Mouse (Mus musculus) lung, postnatal 36 days (tissue): ENCODE results near the gene Zfp511.

Experiments used
- DNase-seq: peaks from one replicate; pipeline ENCODE4 v3.0.0; 2022; ENCODE audit warnings: mixed read lengths

Gene Zfp511

GRCm38 (mm10) chr7:140036281-140037170 is at the start of gene Zfp511, which contains the start of gene Tubgcp2:
Zfp511 (plus strand) TSS chr7:140036391.
Tubgcp2 (minus strand) TSS chr7:140036669.
- DNase-seq: peak; percentile 98

GRCm38 (mm10) chr7:139988272-139988671 is 47.9 kb upstream of the Zfp511 start:
- no peak for DNase-seq

DNA sequence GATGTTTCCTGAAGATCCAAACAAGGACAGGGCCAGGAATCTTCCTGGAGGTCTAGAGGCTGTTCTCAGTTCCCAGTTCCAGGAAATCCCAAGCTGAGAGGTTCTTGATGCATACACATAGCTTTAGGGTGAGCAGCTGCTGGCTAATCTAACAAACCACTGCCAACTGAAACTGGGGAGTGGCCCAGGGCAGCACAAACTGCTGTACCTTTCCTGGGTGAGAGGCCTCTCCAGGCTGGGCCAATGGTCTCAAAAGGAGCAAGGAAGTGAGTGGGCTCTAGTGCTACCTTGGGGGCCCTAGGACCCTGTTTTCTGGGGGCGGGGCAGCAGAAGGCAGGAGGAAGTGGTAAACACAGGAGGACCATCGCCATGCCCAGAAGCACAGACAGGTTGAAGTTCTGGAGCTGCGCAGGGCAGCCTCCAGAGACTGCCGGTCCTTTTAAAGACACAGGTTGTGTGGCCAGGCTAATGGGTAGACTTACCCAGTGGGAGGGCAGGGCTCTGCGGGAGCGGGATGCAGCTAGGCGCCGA is 45.3 kb upstream of the Zfp511 start:
- DNase-seq: no peak

DNA sequence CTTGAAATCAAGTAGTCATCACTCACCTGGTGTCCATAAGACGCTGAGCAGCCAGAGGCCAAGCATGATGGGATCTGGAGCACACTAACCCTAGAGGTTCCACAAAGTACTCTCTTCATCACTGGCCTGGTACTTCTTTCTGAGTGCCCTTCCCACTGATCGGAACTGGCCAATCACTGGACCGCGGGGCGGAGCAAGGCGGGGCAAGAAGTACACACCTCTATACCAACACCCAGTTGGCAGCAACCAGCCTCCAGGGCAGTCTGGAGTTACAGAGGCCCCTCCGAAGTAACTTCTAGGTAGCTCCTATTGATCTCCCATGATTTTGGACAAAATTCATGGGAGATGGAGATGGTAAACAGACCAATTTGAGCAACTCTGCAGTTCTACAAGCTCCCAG is 43.8 kb upstream of the Zfp511 start, which contains the start of gene Adam8:
Gene Adam8, minus strand, starts transcription at position 157 of the 400 bp plus-strand sequence.
- DNase-seq: peak; percentile 67

- no peak for DNase-seq
Measured at GRCm38 (mm10) chr7:139993532-139993931, 42.7 kb upstream of the Zfp511 start.

- no peak for DNase-seq
Measured at GRCm38 (mm10) chr7:139994202-139994601, 42.0 kb upstream of the Zfp511 start.

GRCm38 (mm10) chr7:139994676-139995075 is 41.5 kb upstream of the Zfp511 start:
- peak; percentile 78 for DNase-seq

GRCm38 (mm10) chr7:139998691-139999350 is 37.4 kb upstream of the Zfp511 start:
- no peak for DNase-seq

- DNase-seq: no peak
Measured at GRCm38 (mm10) chr7:140001086-140001740, 35.0 kb upstream of the Zfp511 start.

DNA sequence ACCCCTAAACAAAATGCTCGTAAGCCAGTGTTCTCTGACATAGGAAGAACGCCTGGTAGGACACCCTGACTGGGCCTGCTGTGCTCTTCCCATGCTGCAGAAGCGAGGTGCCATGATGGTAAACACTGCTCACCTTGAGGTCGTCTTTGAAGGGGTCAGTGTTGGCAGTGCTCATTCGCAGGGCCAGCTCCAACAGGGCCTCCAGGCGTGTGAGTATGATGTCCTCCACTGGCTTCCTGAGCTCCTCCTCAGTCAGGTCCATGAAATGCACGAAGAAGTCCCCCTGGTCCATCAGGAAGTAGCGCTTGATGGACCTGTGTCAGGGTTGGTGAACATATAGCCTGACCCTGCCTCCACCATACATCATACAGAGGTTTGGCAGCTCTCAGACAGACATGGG is 31.5 kb upstream of the Zfp511 start:
- no peak for DNase-seq

DNA sequence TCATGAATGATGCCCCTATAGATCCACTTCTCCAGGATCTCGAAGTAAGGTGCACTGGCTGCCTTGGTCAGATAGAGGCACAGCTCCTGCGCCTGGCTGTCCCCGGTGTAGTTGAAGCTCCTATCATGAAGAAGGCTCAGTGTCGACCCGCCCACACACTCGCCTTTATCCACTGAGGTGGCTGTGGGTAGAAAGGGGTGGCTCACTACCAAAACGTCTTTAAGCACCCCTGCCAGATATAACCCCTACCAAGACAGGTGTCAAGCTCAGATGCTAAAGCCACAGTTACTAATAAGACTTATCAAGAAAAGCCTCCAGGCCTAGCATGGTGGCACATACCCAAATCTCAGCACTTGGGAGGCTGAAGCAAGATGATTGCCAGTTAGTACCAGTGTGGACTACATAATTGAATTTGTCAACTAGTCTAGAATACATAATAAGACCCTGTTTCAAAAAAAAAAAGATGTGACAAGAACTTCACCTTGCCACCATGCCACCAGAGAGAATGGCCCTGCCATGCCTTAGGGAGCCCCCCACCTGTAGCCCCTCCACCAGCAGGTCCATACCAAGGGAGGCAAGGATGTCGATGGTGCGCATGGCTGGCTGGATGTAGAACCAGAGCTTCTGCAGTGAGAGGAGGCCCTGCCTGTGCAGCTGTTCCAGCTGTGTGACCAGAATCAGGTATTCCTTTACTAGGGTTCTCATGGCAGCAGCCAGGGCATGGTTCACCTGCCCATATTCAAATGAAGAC is 29.2 kb upstream of the Zfp511 start:
- DNase-seq: no peak

DNA sequence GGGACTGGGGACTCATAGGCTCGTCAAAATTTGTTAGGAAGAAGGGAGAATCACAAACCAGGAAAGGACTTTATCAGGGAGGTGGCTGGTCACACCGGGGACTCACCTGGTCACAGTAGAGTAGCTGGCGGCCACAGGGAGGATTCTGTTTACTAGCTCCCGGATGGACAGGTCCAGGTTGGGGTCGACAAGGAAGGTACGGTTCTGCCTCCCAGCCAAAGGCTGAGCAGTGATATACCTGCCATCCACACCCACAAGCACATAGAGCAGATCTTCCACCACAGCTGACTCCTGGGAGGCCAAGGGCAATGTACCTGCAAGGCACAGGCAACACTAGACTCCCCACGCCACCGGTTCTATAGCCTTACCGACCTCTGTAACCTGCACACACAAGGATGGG is 28.4 kb upstream of the Zfp511 start:
- no peak for DNase-seq

DNA sequence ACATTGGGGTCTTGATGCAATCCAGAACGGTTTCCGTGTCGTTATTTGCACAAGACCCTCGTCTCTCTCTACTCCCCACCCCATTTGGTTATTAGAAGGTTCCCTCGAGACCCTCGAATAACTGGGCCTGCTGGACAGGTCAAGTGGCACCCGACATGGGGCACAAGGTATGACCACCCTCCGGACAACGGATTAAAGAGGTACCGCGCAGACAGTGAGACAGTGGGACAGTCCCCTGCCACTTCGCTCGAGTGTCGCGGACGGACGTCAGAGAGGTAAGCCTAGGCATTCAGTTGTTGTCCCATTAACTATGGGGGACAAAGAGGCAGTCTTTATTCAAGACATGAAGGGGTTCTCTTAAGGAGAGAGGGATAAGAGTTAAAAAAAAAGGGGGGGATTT is 24.9 kb upstream of the Zfp511 start:
- DNase-seq: no peak

- DNase-seq: no peak
Measured at GRCm38 (mm10) chr7:140031771-140032170, 4.4 kb upstream of the Zfp511 start.

DNA sequence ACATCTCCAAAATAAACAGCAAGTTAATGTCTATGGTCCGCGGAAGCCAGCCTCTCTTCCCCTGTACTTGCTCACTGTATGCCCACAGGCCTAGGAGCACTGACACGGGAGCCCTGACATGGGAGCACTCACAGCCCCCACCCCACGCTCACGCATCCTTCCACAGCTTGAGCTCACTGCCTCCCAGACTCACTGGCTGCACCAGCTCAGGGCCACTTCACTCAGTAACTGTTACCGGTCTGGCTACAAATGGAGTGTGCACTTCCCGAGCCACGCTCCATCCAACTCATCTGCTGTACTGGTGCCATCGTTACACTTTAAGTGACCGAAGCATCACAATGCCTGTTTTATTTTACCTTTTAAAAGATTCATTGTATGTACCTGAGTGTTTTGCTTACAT is 3.8 kb upstream of the Zfp511 start:
- no peak for DNase-seq

DNA sequence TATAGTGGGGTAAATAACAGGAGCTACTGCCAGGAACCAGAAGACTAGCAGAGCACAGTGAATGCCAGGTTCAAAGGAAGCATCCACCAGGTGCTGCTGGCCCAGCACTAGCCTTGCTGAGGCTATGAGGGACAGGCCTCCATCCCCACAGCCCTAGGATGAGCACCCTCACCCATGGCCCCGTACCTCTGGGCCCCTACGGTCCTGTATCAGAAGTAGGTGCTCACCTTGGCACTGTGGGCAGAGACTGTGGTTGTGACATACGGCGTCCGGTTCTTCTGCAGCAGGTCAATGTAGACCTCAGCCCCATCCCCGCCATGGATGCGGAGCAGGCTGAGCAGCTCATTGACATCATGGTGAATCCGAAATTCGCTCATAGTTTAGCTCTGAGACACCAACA is 2.8 kb upstream of the Zfp511 start:
- no peak for DNase-seq

DNA sequence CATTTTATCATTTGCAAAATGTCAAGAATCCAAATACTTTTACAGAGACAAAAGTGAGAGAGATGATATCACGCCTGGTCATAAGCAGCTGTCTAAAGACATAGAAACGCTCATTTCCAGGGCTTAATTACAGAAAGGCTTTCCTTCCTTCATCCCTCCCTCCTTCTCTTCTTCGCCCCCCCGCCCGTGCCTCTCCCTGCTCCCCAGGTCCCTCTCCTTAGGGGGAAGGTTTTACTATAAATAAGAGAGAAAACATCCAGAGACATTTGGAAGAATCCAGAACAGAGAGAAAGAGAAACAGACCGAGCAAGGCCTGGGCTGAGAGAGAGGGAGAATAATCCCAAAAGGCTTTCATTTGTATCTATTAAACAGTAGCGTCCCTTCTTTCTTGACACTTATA is 735 bp upstream of the Zfp511 start:
- no peak for DNase-seq

DNA sequence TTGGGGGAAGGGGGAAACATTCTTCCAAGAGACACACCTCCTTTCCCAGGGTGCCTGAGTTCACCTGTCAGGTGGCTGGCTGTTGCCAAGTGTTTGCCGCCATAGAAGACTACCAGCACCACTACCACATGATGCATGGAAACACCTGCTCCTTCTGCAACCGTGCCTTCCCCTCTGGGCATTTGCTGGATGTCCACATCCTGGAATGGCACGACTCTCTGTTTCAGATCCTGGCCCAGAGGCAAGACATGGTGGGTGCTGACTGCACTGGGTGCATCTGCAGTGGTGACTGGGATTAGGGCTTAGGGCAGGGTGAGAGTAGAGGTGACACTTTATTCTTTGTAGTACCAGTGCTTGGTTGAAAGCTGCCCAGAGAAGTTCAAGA is 972 bp downstream of the Zfp511 start:
- no peak for DNase-seq

DNA sequence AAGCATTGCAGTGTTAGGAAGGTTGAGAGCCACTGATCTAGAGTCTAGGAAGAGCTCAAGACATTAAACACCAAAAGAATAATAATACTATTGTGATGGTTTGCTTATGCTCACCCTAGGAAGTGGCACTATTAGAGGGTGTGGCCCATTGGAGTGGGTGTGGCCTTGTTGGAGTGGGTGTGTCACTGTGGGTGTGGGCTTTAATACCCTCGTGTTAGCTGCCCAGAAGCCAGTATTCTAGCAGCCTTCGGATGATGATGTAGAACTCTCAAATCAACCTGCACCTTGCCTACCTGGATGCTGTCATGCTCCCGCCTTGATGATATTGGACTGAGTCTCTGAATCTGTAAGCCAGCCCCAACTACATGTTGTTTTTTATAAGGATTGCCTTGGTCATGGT is 6.5 kb downstream of the Zfp511 start:
- DNase-seq: no peak

GRCm38 (mm10) chr7:140045546-140045945 is 9.4 kb downstream of the Zfp511 start:
- no peak for DNase-seq

DNA sequence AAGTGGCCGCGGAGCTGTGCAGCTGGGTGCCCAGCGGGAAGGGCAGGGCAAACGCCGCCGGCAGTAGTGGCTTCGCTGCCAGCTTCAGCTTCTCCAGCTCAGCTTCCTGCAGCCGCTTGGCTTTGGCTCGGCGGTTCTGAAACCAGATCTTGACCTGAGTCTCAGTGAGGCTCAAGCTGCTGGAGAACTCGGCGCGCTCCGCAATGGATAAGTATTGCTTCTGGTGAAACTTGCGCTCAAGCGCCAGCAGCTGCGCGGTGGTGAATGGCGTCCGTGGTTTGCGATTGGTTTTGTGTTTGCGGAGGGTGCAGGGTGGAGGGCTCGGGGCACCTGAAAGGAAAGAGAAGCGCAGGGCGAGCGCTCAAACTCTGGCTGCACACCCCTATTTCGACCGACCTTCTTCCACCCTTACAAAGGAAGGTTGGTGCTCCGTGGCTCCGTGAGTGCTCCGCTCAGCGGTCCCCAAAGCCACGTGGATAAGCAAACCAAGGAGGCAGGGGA is 11.7 kb downstream of the Zfp511 start:
- DNase-seq: no peak

DNA sequence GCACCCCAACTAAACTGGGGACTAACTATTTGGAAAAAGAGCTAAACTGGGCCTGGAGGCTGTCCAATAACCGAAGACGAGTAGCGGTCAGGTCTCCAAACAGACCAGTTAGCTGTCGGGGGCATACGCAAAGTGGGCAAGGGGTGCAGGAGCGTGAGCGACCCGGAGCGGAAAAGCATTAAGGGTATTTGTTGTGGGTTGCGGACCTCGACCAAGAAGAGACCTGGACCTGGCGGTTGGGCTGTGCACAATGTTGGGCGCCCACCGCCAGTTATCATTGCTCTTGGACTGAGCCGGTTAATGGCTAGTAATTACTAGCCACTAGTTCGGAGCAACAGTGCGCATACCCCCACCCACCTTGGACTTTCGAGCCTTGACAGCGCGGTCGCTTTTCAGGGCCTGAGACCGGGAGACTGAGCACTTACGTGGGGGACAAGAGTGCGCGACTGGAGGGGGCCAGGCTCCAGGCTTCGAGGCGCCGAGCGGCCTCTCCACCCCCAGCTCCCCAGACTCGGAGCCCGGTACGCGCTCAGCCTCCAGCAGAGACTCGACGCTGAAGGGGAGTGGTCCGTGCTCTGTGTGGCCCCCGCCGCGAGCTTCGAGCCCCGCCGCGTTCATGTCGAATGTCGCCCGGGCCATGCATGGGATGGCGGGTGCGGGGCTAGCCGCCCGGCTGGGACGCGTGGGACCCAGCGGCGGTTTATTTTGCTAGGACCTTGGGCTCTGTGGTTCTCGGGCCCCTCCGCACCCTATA is 12.3 kb downstream of the Zfp511 start, which contains the start of gene Msx3:
Gene Msx3, minus strand, starts transcription at position 729 of the 754 bp plus-strand sequence.
- no peak for DNase-seq
